8 mouse cellular contexts compared by ENCODE assay signal in genomic region chr1:133025796-133026190, GRCm38 (mm10). TPM values are rescaled to one million over a fixed set of nuclear protein-coding genes. Genes with fewer than 3 reads are reported as not detected.
DNase-seq lines count a peak whose midpoint lies in the region; ATAC-seq and TF ChIP-seq lines count a peak whose summit lies in the region.
"Not testable (repeated sequence)": the region's sequence is repeated elsewhere in the genome, so short reads cannot be mapped to it uniquely, and the experiment has no call there.

No protein-coding gene starts in this region.

- not testable (repeated sequence) for H3ac ChIP-seq in C2C12 (ENCODE audit: control insufficient read depth, insufficient read length, low read depth)

- H3K27me3 ChIP-seq in C2C12 (ENCODE audit: control insufficient read depth, insufficient read depth, insufficient read length); embryonic facial prominence, embryonic 10.5 days (replicated peaks; ENCODE audit: low read depth, poor library complexity, severe bottlenecking); forebrain, postnatal 0 days (ENCODE audit: insufficient read depth, low read length); hindbrain, embryonic 11.5 days (ENCODE audit: control insufficient read depth, insufficient read depth, low read length); kidney, embryonic 16.5 days (ENCODE audit: insufficient read depth, low read length); liver, embryonic 15.5 days; midbrain, embryonic 14.5 days (ENCODE audit: control insufficient read depth, insufficient read depth, low read length); stomach, embryonic 15.5 days (replicated peaks): not testable (repeated sequence)

- H3K79me3 ChIP-seq in C2C12 (ENCODE audit: low read depth) = peaks cover 39% of the 10 kb centered on the region

- H3K4me3 ChIP-seq in C2C12 (ENCODE audit: insufficient read depth, poor library complexity, severe bottlenecking) = peak overlapping the region; percentile 75
- peak overlapping the region; percentile 83 for H3K4me3 ChIP-seq in embryonic facial prominence, embryonic 10.5 days
- peak overlapping the region; percentile 88 for H3K4me3 ChIP-seq in forebrain, postnatal 0 days (ENCODE audit: low read depth, low read length)
- peak overlapping the region; percentile 67 for H3K4me3 ChIP-seq in hindbrain, embryonic 11.5 days (ENCODE audit: low read depth, low read length)
- peak overlapping the region; percentile 86 for H3K4me3 ChIP-seq in kidney, embryonic 16.5 days (ENCODE audit: low read length)
- H3K4me3 ChIP-seq in liver, embryonic 15.5 days (replicated peaks) = peak overlapping the region; percentile 74
- peak overlapping the region; percentile 83 for H3K4me3 ChIP-seq in midbrain, embryonic 14.5 days (replicated peaks; ENCODE audit: low read depth, low read length)
- H3K4me3 ChIP-seq in stomach, embryonic 15.5 days (replicated peaks) = peak overlapping the region; percentile 78

- peaks cover 13% of the 10 kb centered on the region for H3K36me3 ChIP-seq in C2C12 (ENCODE audit: control insufficient read depth, insufficient read depth)
- H3K36me3 ChIP-seq in embryonic facial prominence, embryonic 10.5 days (replicated peaks) = peaks cover 13% of the 10 kb centered on the region
- H3K36me3 ChIP-seq in forebrain, postnatal 0 days (ENCODE audit: insufficient read depth); hindbrain, embryonic 11.5 days (ENCODE audit: control insufficient read depth, insufficient read depth, low read length); kidney, embryonic 16.5 days (ENCODE audit: insufficient read depth, low read length); liver, embryonic 15.5 days (replicated peaks); midbrain, embryonic 14.5 days (ENCODE audit: control insufficient read depth, insufficient read depth, low read length); stomach, embryonic 15.5 days: not testable (repeated sequence)

- H3K79me2 ChIP-seq in C2C12 (ENCODE audit: control insufficient read depth, insufficient read depth) = peaks cover 46% of the 10 kb centered on the region

- H3K4me2 ChIP-seq in forebrain, postnatal 0 days (ENCODE audit: low read depth) = peak overlapping the region; percentile 48
- H3K4me2 ChIP-seq in hindbrain, embryonic 11.5 days (replicated peaks; ENCODE audit: low read depth, low read length) = peak overlapping the region; percentile 26
- H3K4me2 ChIP-seq in kidney, embryonic 16.5 days (replicated peaks; ENCODE audit: low read depth, low read length) = peak overlapping the region; percentile 44
- H3K4me2 ChIP-seq in liver, embryonic 15.5 days = peak overlapping the region; percentile 73
- peak overlapping the region; percentile 67 for H3K4me2 ChIP-seq in midbrain, embryonic 14.5 days (ENCODE audit: low read length)
- peak overlapping the region; percentile 39 for H3K4me2 ChIP-seq in stomach, embryonic 15.5 days

- 33% methylated on average over 23 of the region's 23 CpGs for WGBS in embryonic facial prominence, embryonic 10.5 days
- WGBS in forebrain, postnatal 0 days = 32% methylated on average over 18 of the region's 23 CpGs
- WGBS in hindbrain, embryonic 11.5 days = 45% methylated on average over 18 of the region's 23 CpGs
- 43% methylated on average over 18 of the region's 23 CpGs for WGBS in kidney, embryonic 16.5 days
- 14% methylated on average over 21 of the region's 23 CpGs for WGBS in liver, embryonic 15.5 days (ENCODE audit: insufficient replicate concordance)
- WGBS in midbrain, embryonic 14.5 days = 37% methylated on average over 22 of the region's 23 CpGs
- WGBS in stomach, embryonic 15.5 days = 26% methylated on average over 21 of the region's 23 CpGs

- H3K4me1 ChIP-seq in embryonic facial prominence, embryonic 10.5 days; forebrain, postnatal 0 days (ENCODE audit: insufficient read depth); hindbrain, embryonic 11.5 days (replicated peaks; ENCODE audit: control insufficient read depth, insufficient read depth, low read length); kidney, embryonic 16.5 days (ENCODE audit: insufficient read depth, low read length); midbrain, embryonic 14.5 days (ENCODE audit: control insufficient read depth, insufficient read depth, low read length); stomach, embryonic 15.5 days: not testable (repeated sequence)
- H3K4me1 ChIP-seq in liver, embryonic 15.5 days (replicated peaks) = peaks cover 37% of the 10 kb centered on the region

- DNase-seq in embryonic facial prominence, embryonic 10.5 days (ENCODE audit: low spot score) = peak; percentile 14
- DNase-seq in forebrain, postnatal 0 days; hindbrain, embryonic 11.5 days (ENCODE audit: low spot score); midbrain, embryonic 14.5 days: not testable (repeated sequence)

- not testable (repeated sequence) for ATAC-seq in forebrain, postnatal 0 days; hindbrain, embryonic 11.5 days (ENCODE audit: low FRiP score); kidney, embryonic 16.5 days (ENCODE audit: low FRiP score, low TSS enrichment); liver, embryonic 15.5 days (ENCODE audit: insufficient read depth); midbrain, embryonic 14.5 days (ENCODE audit: low FRiP score, low TSS enrichment); stomach, embryonic 15.5 days (ENCODE audit: insufficient read depth, low FRiP score, low read depth)

- H3K9me3 ChIP-seq in embryonic facial prominence, embryonic 10.5 days; forebrain, postnatal 0 days (ENCODE audit: low read length); hindbrain, embryonic 11.5 days (ENCODE audit: control insufficient read depth, low read length); kidney, embryonic 16.5 days (ENCODE audit: low read length); liver, embryonic 15.5 days (replicated peaks); midbrain, embryonic 14.5 days (ENCODE audit: control insufficient read depth, low read length); stomach, embryonic 15.5 days: not testable (repeated sequence)

- peak overlapping the region; percentile 99 for H3K27ac ChIP-seq in embryonic facial prominence, embryonic 10.5 days (replicated peaks)
- peak overlapping the region; percentile 94 for H3K27ac ChIP-seq in forebrain, postnatal 0 days (ENCODE audit: low read depth, low read length)
- H3K27ac ChIP-seq in hindbrain, embryonic 11.5 days (ENCODE audit: low read depth, low read length); midbrain, embryonic 14.5 days (replicated peaks; ENCODE audit: low read depth, low read length): not testable (repeated sequence)
- H3K27ac ChIP-seq in kidney, embryonic 16.5 days (ENCODE audit: low read length) = peak overlapping the region; percentile 91; the same call in 1 of the 2 replicates
- peak overlapping the region; percentile 85 for H3K27ac ChIP-seq in liver, embryonic 15.5 days (replicated peaks)
- H3K27ac ChIP-seq in stomach, embryonic 15.5 days = peak overlapping the region; percentile 89; the same call in 1 of the 2 replicates

- peak overlapping the region; percentile 94; the same call in 1 of the 2 replicates for H3K9ac ChIP-seq in forebrain, postnatal 0 days
- H3K9ac ChIP-seq in hindbrain, embryonic 11.5 days (ENCODE audit: low read depth, low read length) = peak overlapping the region; percentile 78; the same call in 1 of the 2 replicates
- H3K9ac ChIP-seq in kidney, embryonic 16.5 days (replicated peaks; ENCODE audit: low read length) = peak overlapping the region; percentile 98
- peak overlapping the region; percentile 82 for H3K9ac ChIP-seq in liver, embryonic 15.5 days
- H3K9ac ChIP-seq in midbrain, embryonic 14.5 days (replicated peaks; ENCODE audit: low read length) = peak overlapping the region; percentile 89; the same call in 1 of the 2 replicates
- H3K9ac ChIP-seq in stomach, embryonic 15.5 days = not testable (repeated sequence)

- not testable (repeated sequence) for TF ChIP-seq CTCF in C2C12 (IDR thresholded peaks at IDR 0.05; ENCODE audit: control insufficient read depth, insufficient read depth, insufficient read length); forebrain, postnatal 0 days (IDR thresholded peaks at IDR 0.05; ENCODE audit: low read depth)

RNA-seq across cellular contexts. Expression of gene Mdm4, which starts 4.6 kb away (rescaled TPM):
- 7.4 TPM for polyA plus RNA-seq in C2C12 (2012; fragmentation: generic; extraction: Trizol)
- polyA plus RNA-seq in embryonic facial prominence, embryonic 10.5 days (2016; fragmentation: Nextera tagmentation; extraction: Ambion mirVana) = 37.7 and 41.4 TPM in 2 replicates
- 60.4 and 74.8 TPM in 2 replicates for total RNA-seq in forebrain, postnatal 0 days (2014; rRNA removed)
- polyA plus RNA-seq in forebrain, postnatal 0 days (2015; fragmentation: Nextera tagmentation; extraction: Ambion mirVana) = 22.2 and 27.4 TPM in 2 replicates
- 36.6 and 61.7 TPM in 2 replicates for polyA plus RNA-seq in hindbrain, embryonic 11.5 days (2014; fragmentation: Nextera tagmentation; extraction: Ambion mirVana)
- polyA plus RNA-seq in kidney, embryonic 16.5 days (2015; fragmentation: Nextera tagmentation; extraction: Ambion mirVana) = 27.2 and 29.0 TPM in 2 replicates
- polyA plus RNA-seq in liver, embryonic 15.5 days (2015; fragmentation: Nextera tagmentation; extraction: Ambion mirVana) = 14.1 and 15.7 TPM in 2 replicates
- 52.5 and 53.5 TPM in 2 replicates for polyA plus RNA-seq in midbrain, embryonic 14.5 days (2014; fragmentation: Nextera tagmentation; extraction: Ambion mirVana)
- 33.3 and 34.9 TPM in 2 replicates for polyA plus RNA-seq in stomach, embryonic 15.5 days (2015; fragmentation: Nextera tagmentation; extraction: Ambion mirVana)

RNA-seq across cellular contexts. Expression of gene Pik3c2b, which starts 19.7 kb away (rescaled TPM):
- polyA plus RNA-seq in C2C12 (2012; fragmentation: generic; extraction: Trizol) = 0.39 TPM
- polyA plus RNA-seq in embryonic facial prominence, embryonic 10.5 days (2016; fragmentation: Nextera tagmentation; extraction: Ambion mirVana) = 8.6 and 10.5 TPM in 2 replicates
- 17.1 and 18.3 TPM in 2 replicates for total RNA-seq in forebrain, postnatal 0 days (2014; rRNA removed)
- 5.7 and 7.2 TPM in 2 replicates for polyA plus RNA-seq in forebrain, postnatal 0 days (2015; fragmentation: Nextera tagmentation; extraction: Ambion mirVana)
- polyA plus RNA-seq in hindbrain, embryonic 11.5 days (2014; fragmentation: Nextera tagmentation; extraction: Ambion mirVana) = 15.7 and 21.2 TPM in 2 replicates
- polyA plus RNA-seq in kidney, embryonic 16.5 days (2015; fragmentation: Nextera tagmentation; extraction: Ambion mirVana) = 5.1 and 5.8 TPM in 2 replicates
- polyA plus RNA-seq in liver, embryonic 15.5 days (2015; fragmentation: Nextera tagmentation; extraction: Ambion mirVana) = 0.77 TPM in 2 replicates
- polyA plus RNA-seq in midbrain, embryonic 14.5 days (2014; fragmentation: Nextera tagmentation; extraction: Ambion mirVana) = 14.3 and 17.0 TPM in 2 replicates
- polyA plus RNA-seq in stomach, embryonic 15.5 days (2015; fragmentation: Nextera tagmentation; extraction: Ambion mirVana) = 8.3 and 10.7 TPM in 2 replicates
